Mouse (Mus musculus): ENCODE measurements at regions not wholly inside any gene's neighbourhood (a gene's known extent, or its start where the extent isn't known, plus 50 kb on each side); places are given as distances from the start of the nearest gene placed in this dataset.

GRCm38 (mm10) chr3:136449364-136449763 is 123.5 kb upstream of the Bank1 start:
- no peak for DNase-seq (ENCODE audit: low spot score)

- DNase-seq (ENCODE audit: low spot score): no peak
Observed at GRCm38 (mm10) chr3:136444598-136444997, 118.7 kb upstream of the Bank1 start.

- DNase-seq (ENCODE audit: low spot score): peak; percentile 9
Observed at GRCm38 (mm10) chr3:136442099-136442498, 116.2 kb upstream of the Bank1 start.

- DNase-seq (ENCODE audit: low spot score): no peak
Observed at GRCm38 (mm10) chr3:136439907-136440645, 114.2 kb upstream of the Bank1 start.

- no peak for DNase-seq (ENCODE audit: low spot score)
Observed at GRCm38 (mm10) chr3:136439350-136439749, 113.5 kb upstream of the Bank1 start.

GRCm38 (mm10) chr3:136434407-136434806 is 108.5 kb upstream of the Bank1 start:
- no peak for DNase-seq (ENCODE audit: low spot score)

- DNase-seq (ENCODE audit: low spot score): no peak
Observed at GRCm38 (mm10) chr3:136432072-136432471, 106.2 kb upstream of the Bank1 start.

- DNase-seq (ENCODE audit: low spot score): no peak
Observed at GRCm38 (mm10) chr3:136427427-136427826, 101.6 kb upstream of the Bank1 start.

- DNase-seq (ENCODE audit: low spot score): no peak
Observed at GRCm38 (mm10) chr3:136426539-136427194, 100.8 kb upstream of the Bank1 start.

- DNase-seq (ENCODE audit: low spot score): no peak
Observed at GRCm38 (mm10) chr3:136421969-136422614, 96.2 kb upstream of the Bank1 start.

GRCm38 (mm10) chr3:136405606-136406005 is 79.7 kb upstream of the Bank1 start:
- no peak for DNase-seq (ENCODE audit: low spot score)

GRCm38 (mm10) chr3:136383282-136383681 is 57.4 kb upstream of the Bank1 start:
- no peak for DNase-seq (ENCODE audit: low spot score)

- DNase-seq (ENCODE audit: low spot score): no peak
Observed at GRCm38 (mm10) chr3:136380644-136381043, 54.8 kb upstream of the Bank1 start.

- DNase-seq (ENCODE audit: low spot score): no peak
Observed at GRCm38 (mm10) chr3:136379741-136380398, 54.0 kb upstream of the Bank1 start.

- peak; percentile 21 for DNase-seq (ENCODE audit: low spot score)
Observed at GRCm38 (mm10) chr3:136376893-136377292, 51.0 kb upstream of the Bank1 start.

All from thymus, postnatal 0 days (tissue).